Mouse (Mus musculus) lung, adult 2 months (tissue): Measurements from ENCODE around the gene Dnah6.

Experiments
- CTCF ChIP-seq: fragments of 200-500 bp; IDR thresholded peaks from 2 replicates; pipeline ENCODE4 v1.5.1; 2011; ENCODE audit warnings: mild to moderate bottlenecking, low read length, control low read depth; ENCODE audit not compliant: insufficient read depth
- POLR2A ChIP-seq: fragments of 200-500 bp; IDR thresholded peaks from 2 replicates; pipeline ENCODE4 v1.6.1; 2011; ENCODE audit warnings: low read depth, mild to moderate bottlenecking, control low read depth, low read length, borderline replicate concordance; ENCODE audit errors: extremely low read depth

- TF ChIP-seq CTCF (no peak), POLR2A (no peak)
Observed at GRCm38 (mm10) chr6:73246821-73247220, 25.4 kb upstream of the Dnah6 start.
